In the genomic region with DNA sequence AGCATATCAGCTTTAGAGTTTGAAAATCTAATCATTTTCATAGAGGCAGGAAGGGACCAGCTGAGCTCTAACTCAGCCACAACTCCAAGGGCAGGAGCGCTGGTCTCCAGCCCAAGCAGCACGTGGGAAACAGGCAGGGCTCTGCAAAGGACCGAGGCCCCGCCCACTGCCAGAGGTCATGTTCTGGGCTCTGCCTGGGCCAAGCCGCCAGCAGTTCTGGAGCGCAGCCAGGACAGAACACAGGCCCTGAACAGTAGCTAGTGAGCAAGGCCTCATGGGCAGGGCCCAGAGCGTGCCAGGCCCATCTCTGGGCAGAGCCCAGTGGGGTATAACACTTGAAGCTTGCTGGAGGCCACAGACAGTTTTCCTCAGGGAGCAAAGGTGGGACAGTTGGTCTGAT, we compare ENCODE assay signal across 9 mouse cellular contexts.
DNase-seq lines count a peak whose midpoint lies in the region; ATAC-seq and TF ChIP-seq lines count a peak whose summit lies in the region.
"Had no signal": no experiment of that assay in that cellular context is flagged by ENCODE, and none has a peak within 500 bp of the region (broad histone marks: within the 10 kb centered on the region; RNA-seq: fewer than 3 reads in every experiment).

No protein-coding gene starts in this region.

- TF ChIP-seq CTCF in brain, embryonic 14.5 days (IDR thresholded peaks at IDR 0.05; ENCODE audit: borderline replicate concordance, extremely low read depth, insufficient read depth, insufficient read length): no peak

- no peaks in the 10 kb centered on the region for H3K36me3 ChIP-seq in liver, embryonic 13.5 days
- H3K36me3 ChIP-seq in neural tube, embryonic 15.5 days: no peaks in the 10 kb centered on the region

- H3K4me2 ChIP-seq in liver, embryonic 13.5 days: no peak overlapping the region
- no peak overlapping the region for H3K4me2 ChIP-seq in neural tube, embryonic 15.5 days

- peak; percentile 80 for DNase-seq in 3134 (ENCODE audit: extremely low read depth, insufficient read length, low spot score)
- peak; percentile 93 for DNase-seq in brain, embryonic 14.5 days (ENCODE audit: low read depth)
- DNase-seq in heart, postnatal 14 days: peak; percentile 91 to 95
- DNase-seq in large intestine, adult 2 months (ENCODE audit: low read depth, low spot score): peak; percentile 85
- no peak for DNase-seq in liver, embryonic 13.5 days
- peak; percentile 81 to 91 for DNase-seq in urinary bladder, postnatal 36 days (ENCODE audit: low spot score in 2 of 2)

- no peak for TF ChIP-seq POLR2A in brain, embryonic 14.5 days (IDR thresholded peaks at IDR 0.05; ENCODE audit: borderline replicate concordance, extremely low read depth, insufficient read depth, insufficient read length, poor library complexity, severe bottlenecking)

- H3K4me1 ChIP-seq in liver, embryonic 13.5 days (replicated peaks): peaks cover 40% of the 10 kb centered on the region
- peaks cover 71% of the 10 kb centered on the region for H3K4me1 ChIP-seq in neural tube, embryonic 15.5 days

- 9% methylated on average over 7 of the region's 7 CpGs for WGBS in large intestine, adult 2 months
- 32% methylated on average over 7 of the region's 7 CpGs for WGBS in liver, embryonic 13.5 days (ENCODE audit: insufficient replicate concordance)
- WGBS in neural tube, embryonic 15.5 days: 18% methylated on average over 7 of the region's 7 CpGs

- ATAC-seq in frontal cortex, adult (ENCODE audit: low TSS enrichment): 0 out of 2 replicates have a peak, but pooled peaks have one; percentile 20
- peak; percentile 74 for ATAC-seq in liver, embryonic 13.5 days (ENCODE audit: low read depth)
- ATAC-seq in neural tube, embryonic 15.5 days (ENCODE audit: low FRiP score): peak; percentile 49; the same call in 1 of the 2 replicates

- peak overlapping the region; percentile 34 for H3K27ac ChIP-seq in liver, embryonic 13.5 days
- H3K27ac ChIP-seq in neural tube, embryonic 15.5 days (replicated peaks): no peak overlapping the region
- H3K27ac ChIP-seq: macrophage had no signal

- H3K4me3 ChIP-seq in liver, embryonic 13.5 days (replicated peaks): no peak overlapping the region
- no peak overlapping the region for H3K4me3 ChIP-seq in neural tube, embryonic 15.5 days (replicated peaks)

- peaks cover 4% of the 10 kb centered on the region for H3K27me3 ChIP-seq in liver, embryonic 13.5 days
- H3K27me3 ChIP-seq in neural tube, embryonic 15.5 days (replicated peaks): peaks cover 69% of the 10 kb centered on the region

- H3K9ac ChIP-seq in liver, embryonic 13.5 days: no peak overlapping the region
- no peak overlapping the region for H3K9ac ChIP-seq in neural tube, embryonic 15.5 days (replicated peaks)

- intact Hi-C loops in heart, postnatal 14 days (cut with DNase I): no loop called here

- no peaks in the 10 kb centered on the region for H3K9me3 ChIP-seq in liver, embryonic 13.5 days (replicated peaks)
- H3K9me3 ChIP-seq in neural tube, embryonic 15.5 days (replicated peaks): no peaks in the 10 kb centered on the region

Comparison
In these comparisons a context has a peak if more than half of its experiments do, and no peak if none do; other contexts are left out.
1. ATAC-seq: peak in every context shown above with its lines; median percentile 74 in liver, embryonic 13.5 days; 49 in neural tube, embryonic 15.5 days; 20 in frontal cortex, adult.